Mouse (Mus musculus): ENCODE measurements around the gene Maml2.

GRCm38 (mm10) chr9:13626480-13626879, 328.7 kb downstream of the Maml2 start:
- TF ChIP-seq GATA1 (IDR thresholded peaks at IDR 0.05; ENCODE audit: low read length) (no peak), TAL1 (IDR thresholded peaks at IDR 0.05; ENCODE audit: low read length) (no peak)
